Mouse (Mus musculus) common myeloid progenitor, adult 5-6 weeks (primary cell): ENCODE measurements around the gene Gm21828. TPM values are rescaled to one million over a fixed set of nuclear protein-coding genes. Genes with fewer than 3 reads are reported as not detected.
"Not testable (repeated sequence)": the region's sequence is repeated elsewhere in the genome, so short reads cannot be mapped to it uniquely, and the experiment has no call there.

Source experiments
- ATAC-seq: replicated peaks from 2 replicates; pipeline ENCODE4 v1.8.0; 2016; ENCODE audit warnings: low read depth, mild to moderate bottlenecking, moderate TSS enrichment, inconsistent platforms; ENCODE audit not compliant: poor library complexity, severe bottlenecking
- total RNA-seq: library from RNA; stranded (forward); fragments of 200-1000, 187-1606 nt; gene quantifications from 2 replicates; pipeline ENCODE4 v1.2.3, GENCODE M21; 2017

Gene Gm21828
- not detected in 2 replicates for total RNA-seq

DNA sequence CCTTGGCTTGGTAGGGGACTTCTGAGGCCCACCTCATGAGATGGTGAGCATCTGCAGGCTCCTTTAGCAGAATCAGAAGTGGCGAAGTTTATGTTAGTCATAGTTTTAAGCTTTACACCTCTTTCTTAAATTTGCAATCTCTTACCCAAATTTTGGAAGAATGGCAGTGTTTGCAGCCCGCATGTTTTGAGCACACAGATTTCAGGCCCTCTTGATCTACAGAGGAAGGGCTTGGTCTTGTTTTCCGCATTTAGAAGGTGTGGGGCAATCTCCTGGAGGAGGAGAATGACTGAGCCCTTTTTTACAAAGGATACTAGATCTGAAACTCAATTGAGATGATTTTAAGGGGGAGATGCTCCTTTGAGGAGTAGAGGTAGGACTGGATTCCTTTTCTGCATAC lies at the start of gene Gm21828:
Gene Gm21828, minus strand, starts transcription at position 101 of the 400 bp plus-strand sequence.
- not testable (repeated sequence) for ATAC-seq

DNA sequence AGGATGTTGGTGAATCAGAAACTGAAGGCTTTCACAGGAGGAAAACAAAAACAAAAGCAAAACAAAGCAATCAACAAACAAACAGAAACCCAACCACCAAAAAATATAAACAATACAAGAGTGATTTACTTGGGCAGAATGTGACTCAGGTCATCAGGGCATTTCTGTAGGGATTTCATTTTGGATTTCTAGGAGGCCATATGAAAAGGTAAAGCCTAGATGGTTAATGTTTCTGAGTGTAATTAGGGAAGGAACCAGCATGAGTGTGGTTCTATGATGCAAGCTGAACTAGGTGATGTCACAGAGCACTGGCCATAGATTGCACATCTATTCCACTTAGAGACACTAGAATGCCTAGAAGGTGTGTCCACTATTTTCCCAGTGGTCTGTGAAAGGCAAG lies 28.4 kb upstream of the Gm21828 start, which contains the start of the genes Gm21440 and Gm21454:
Gene Gm21440, plus strand, starts transcription at position 301 of the 400 bp plus-strand sequence.
Gene Gm21454, plus strand, starts transcription at position 352 of the 400 bp plus-strand sequence.
- ATAC-seq = not testable (repeated sequence)

Other genes starting within 250 kb of the Gm21828 start
- gene Gm20807, start 181.0 kb downstream of the Gm21828 start, total RNA-seq = not detected in 2 replicates
- gene Gm21891, start 90.4 kb downstream of the Gm21828 start, total RNA-seq = not detected in 2 replicates
- gene Gm21425, start 62.0 kb downstream of the Gm21828 start, total RNA-seq = not detected in 2 replicates
- not detected in 2 replicates for gene Gm21440, start 28.5 kb upstream of the Gm21828 start, total RNA-seq
- gene Gm21454, start 28.5 kb upstream of the Gm21828 start, total RNA-seq = not detected in 2 replicates
- not detected in 2 replicates for gene Gm21725, start 125.1 kb upstream of the Gm21828 start, total RNA-seq
- gene Gm21866, start 241.7 kb upstream of the Gm21828 start, total RNA-seq = not detected in 2 replicates